Mouse (Mus musculus) G1E (cell line): ENCODE data around the gene Hoxd11.

Experiments used
- CTCF ChIP-seq: IDR thresholded peaks from 2 replicates; pipeline ENCODE4 v1.5.1; 2012; ENCODE audit warnings: low read depth, low read length, inconsistent platforms, mixed read lengths
- GATA1 ChIP-seq: IDR thresholded peaks from 2 replicates; pipeline ENCODE4 v1.6.1; 2012; ENCODE audit warnings: borderline replicate concordance, low read length, inconsistent platforms, mixed read lengths
- GATA2 ChIP-seq: IDR thresholded peaks from 2 replicates; pipeline ENCODE4 v1.6.1; 2012; ENCODE audit warnings: low read depth, low read length, inconsistent platforms, borderline replicate concordance
- POLR2AphosphoS5 ChIP-seq: IDR thresholded peaks from 2 replicates; pipeline ENCODE4 v1.6.1; 2012; ENCODE audit warnings: low read depth, low read length, inconsistent platforms; ENCODE audit not compliant: insufficient replicate concordance
- TAL1 ChIP-seq: conservative IDR thresholded peaks from 2 replicates; pipeline ENCODE4 v1.6.1; 2012; ENCODE audit warnings: low read depth, low read length, inconsistent platforms, mixed read lengths

DNA sequence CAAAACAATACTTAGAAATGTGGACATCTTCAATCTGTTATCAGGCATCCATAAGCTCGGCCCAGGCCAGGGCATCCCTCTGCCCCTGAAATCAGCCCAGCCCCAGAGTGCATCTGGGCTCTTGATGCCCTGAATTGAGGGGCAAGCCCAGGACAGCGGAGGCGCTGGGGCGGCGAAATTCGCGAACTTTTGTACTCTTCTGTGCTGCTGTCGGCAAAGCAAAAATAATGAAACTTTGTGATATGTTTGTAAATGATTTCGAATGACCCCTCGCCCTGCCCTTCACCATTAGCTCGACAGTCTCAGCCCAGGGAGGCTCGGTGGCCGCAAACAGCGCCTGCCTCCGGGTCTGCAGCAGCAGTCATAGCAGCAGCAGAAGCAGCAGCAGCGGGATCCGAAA lies 45.8 kb downstream of the Hoxd11 start:
- TF ChIP-seq CTCF (no peak), GATA2 (no peak), GATA1 (no peak), POLR2AphosphoS5 (no peak), TAL1 (no peak)
